Mouse (Mus musculus) right cerebral cortex, postnatal 4 days (tissue): ENCODE measurements at regions not wholly inside any gene's neighbourhood (a gene's known extent, or its start where the extent isn't known, plus 50 kb on each side); places are given as distances from the start of the nearest gene placed in this dataset.

ENCODE experiments used
- DNase-seq: peaks from one replicate; pipeline ENCODE4 v3.0.0-alpha.2; 2022

DNA sequence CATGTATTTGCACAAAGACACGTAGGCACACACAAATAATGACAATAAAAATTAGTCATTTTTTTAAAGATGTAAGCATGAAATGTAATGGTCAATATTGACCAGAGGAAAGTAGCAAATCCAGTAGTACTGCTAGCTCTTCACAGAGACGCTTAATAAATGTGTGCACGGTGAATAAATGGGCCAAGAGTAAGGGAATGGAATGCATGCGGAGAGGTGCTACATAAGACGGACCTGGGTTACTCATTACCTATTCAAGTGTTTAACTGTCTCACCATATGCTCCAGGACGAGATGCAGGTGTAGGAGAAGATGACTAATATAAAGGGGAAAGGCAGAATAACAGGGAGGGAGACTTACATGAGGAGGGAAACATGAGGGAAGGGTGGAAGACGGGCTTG is 182.4 kb upstream of the Atp5g3 start:
- no peak for DNase-seq

GRCm38 (mm10) chr2:74087375-74087774 is 176.2 kb upstream of the Atp5g3 start:
- no peak for DNase-seq

- no peak for DNase-seq
Measured at GRCm38 (mm10) chr2:74084971-74085370, 173.8 kb upstream of the Atp5g3 start.

GRCm38 (mm10) chr2:74076774-74077173 is 165.6 kb upstream of the Atp5g3 start:
- DNase-seq: no peak

GRCm38 (mm10) chr2:74075566-74075965 is 164.4 kb upstream of the Atp5g3 start:
- no peak for DNase-seq

DNA sequence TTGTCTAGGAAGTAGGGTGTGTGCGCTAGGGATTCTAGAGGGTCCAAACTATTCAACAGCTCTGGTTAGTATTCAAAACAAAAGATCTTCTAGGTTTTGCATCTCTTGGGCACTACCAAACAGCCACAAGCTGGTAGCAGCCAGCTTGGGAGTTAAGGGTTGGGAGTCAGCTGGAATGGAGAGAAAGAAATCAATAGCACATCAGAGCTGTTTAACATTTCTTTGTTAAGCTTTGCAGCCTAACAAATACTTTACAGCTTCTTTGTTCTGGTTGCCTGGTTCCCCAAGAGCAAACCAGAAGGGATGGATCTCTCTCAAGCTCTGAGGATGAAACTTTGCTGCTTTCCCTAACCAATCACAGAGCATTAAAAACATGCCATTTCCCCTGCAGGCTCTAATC is 162.3 kb upstream of the Atp5g3 start:
- DNase-seq: no peak

- peak; percentile 59 for DNase-seq
Measured at GRCm38 (mm10) chr2:74066652-74067051, 155.5 kb upstream of the Atp5g3 start.

DNA sequence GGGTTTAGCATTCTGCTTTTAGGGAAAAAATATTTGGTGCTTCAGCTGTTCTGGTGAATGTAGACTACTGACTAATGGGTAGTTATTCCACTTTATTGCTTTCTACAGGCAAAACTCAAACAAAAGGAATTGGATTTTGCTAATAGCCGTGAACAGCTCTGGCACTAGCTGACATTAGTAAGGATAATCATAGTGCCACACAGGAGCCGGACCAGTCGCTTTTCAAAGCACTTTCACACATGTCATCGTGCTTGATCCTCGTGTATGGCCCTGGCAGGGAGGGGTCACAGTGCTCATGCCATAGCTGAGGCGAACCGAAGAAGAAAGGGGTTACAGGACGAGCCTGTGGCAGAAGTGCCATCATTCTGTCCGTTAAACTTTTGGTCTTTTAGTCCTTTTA is 153.2 kb upstream of the Atp5g3 start:
- no peak for DNase-seq

DNA sequence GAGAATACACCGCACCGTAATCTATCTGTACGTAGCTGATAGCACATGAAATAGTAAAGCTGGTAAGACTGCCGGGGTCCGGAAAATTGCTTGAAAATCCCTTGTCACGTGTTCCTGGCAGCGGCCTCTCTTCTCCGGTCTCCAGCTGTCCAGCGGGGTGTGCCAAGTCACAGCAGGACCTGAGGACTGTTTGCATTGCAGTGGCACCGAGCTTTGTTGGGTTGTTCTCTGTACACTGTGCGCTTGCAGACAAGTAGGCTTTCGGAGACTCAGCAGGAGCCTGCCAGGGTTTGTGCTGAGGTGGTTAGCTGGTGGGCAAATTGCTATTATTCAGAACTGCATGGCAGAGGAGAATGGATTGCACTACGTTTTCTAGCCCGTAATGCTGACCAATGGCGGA is 152.7 kb upstream of the Atp5g3 start:
- DNase-seq: peak; percentile 40

DNA sequence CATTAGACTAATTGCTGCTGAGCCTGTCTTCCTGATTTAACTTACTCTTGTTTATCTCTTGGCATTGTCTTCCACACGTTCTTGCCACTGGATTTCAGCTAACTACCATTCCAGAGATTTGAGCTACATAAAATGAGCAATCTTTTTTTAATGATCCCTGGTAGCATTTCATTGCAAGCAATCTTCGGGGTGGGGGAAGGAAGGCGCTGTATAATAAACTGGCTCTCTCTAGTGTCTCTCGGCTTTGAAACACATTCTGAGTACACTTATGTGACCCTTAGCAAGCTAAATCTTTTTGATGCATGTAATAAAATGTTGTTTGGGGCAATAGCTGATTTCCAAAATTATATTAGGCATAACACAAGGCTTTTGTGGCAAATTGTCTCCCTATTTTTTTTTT is 152.2 kb upstream of the Atp5g3 start:
- no peak for DNase-seq

DNA sequence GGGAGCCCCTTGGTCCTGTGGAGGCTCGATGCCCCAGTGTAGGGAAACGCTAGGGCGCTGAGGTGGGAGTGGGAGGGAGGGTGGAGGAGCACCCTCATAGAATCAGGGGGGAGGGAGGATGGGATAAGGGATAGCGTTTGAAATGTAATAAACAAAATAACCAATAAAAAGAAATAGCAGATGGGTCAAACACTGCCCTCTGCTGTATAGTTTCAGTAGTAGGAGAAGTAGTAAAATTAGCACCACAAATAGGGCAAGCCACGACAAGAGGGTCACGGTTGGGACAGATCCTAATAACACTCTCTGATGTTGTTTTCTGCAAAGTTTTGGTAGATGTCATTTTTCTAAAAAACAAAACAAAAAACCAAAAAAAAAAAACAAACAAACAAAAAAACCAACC is 131.3 kb upstream of the Atp5g3 start:
- no peak for DNase-seq

GRCm38 (mm10) chr2:74039580-74039979 is 128.5 kb upstream of the Atp5g3 start:
- DNase-seq: no peak

- DNase-seq: no peak
Measured at GRCm38 (mm10) chr2:74036043-74036442, 124.9 kb upstream of the Atp5g3 start.

DNA sequence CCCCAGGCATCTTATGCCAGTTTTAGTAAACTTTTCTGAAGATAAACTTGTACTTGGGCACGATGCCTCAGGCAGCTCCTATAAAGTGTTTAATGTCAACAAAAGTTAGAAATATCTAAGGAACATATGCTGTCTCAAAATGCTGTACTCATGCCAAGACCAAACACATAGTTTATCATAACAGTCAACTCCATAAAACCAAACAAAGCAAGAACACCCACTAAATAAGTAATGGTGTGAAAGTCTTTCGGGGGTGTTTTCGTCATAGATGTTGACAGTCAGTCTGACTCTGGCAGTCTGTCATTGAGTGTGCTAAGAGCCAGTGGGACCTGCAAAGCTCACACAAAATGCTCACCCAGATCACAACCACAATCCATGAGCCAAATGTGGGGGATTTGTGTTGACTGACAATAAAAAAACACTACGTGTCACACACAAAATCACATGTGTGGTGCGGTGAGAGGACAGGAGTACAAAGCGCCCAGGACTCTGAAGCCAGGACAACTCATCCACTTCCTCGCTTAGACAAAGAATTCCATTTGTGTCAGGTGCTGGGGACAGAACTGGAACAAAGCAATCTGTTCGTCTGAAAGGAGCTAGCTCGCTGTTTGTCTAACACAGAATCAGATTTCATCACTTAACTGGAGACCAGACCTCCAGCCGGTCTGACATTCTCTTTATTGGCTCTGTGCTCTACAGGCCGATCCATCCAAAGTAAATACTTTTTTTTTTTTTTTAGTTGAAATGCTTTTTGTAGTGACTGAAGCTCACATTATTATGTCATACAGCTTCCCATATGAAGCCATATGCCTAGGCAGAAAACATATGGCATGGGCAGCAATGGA is 121.3 kb upstream of the Atp5g3 start:
- no peak for DNase-seq

GRCm38 (mm10) chr2:74029938-74030337 is 118.8 kb upstream of the Atp5g3 start:
- no peak for DNase-seq

DNA sequence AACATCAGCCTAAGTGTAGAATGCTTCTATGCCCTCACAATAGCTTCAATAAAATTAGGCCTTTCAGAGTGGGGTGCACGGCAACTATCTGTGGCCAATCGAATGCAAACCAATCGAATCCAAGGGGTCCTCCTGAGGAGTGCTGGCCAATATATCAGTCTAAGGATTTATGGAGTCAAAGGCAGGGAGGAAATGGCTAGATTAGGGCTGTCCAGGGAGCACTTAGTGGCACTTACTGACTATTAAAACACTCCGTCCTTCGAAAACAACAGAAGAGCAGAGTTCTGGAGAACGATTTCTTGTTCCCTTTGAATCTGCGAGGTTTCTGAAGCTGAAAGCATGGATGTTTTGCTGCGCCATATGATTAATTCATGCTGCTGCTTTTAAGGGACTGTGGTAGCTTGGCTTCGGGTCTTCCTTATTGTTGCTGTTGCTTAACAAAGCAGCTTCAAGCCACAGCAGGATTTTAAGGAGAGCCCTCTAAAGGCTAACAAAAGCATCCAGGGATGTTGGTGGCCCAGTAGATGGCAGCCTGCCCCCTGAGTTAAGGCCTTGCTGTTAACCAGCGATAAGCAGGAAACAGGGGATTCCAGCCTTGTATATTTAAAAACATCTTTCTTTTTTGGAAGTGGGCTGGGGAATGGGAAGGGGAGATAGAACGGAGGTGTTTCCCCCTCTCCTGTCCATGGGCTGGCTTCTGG is 116.4 kb upstream of the Atp5g3 start:
- peak; percentile 71 for DNase-seq

DNA sequence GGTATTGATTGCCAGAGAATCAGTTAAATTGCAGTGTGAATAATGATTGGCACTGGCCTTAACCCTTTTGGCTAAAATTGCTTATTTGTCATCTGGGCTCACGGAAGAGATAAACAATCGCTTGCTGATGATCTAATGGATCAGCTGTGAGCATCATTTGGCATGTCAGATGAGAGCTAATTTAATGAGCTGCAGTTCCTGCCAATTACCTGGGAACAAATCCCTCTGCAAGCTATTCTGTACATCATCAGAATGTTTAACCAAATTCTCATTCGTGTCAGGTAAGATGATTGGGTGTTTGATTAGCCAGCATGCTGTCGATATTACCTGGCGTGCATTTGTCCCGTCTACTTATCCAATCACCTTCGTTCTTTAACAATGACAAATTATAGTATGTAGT is 104.0 kb upstream of the Atp5g3 start:
- no peak for DNase-seq

DNA sequence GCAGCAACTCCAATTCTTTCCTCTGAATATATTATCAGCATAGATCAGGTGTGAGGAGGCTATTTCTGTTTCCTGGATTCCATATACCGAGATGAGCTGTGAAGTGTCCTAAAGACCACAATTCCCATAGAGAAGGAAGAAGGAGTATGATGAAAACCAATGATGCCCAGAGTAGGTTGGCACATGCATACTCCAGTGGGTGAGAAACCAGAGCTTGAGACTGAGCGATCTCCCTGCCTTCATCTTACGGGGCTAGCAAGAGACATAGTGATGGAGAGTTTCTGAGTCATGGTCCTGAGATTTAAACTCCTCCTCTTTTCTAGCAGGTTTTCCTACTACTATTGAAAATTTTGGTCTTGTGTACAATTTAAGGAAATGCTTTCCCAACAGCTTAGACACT is 103.1 kb upstream of the Atp5g3 start:
- no peak for DNase-seq

DNA sequence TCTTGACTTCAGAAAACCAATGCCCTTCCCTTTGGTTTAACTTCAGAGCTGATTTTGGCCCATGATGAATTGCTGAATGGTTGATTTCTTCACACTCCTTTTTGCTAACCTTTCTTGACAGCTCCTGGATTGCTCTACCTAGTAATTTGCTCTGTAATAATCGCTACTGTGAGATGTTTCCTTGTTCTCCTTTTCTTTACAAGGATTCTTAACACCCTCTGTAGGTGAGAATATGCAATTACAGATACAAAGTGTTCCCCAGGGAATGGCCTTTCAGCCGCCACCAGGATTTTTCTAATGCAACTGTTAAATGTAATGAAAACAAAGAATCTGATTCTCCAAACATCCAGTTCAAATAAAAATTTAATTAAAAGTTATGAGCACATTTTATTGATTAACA is 87.4 kb upstream of the Atp5g3 start:
- DNase-seq: no peak

DNA sequence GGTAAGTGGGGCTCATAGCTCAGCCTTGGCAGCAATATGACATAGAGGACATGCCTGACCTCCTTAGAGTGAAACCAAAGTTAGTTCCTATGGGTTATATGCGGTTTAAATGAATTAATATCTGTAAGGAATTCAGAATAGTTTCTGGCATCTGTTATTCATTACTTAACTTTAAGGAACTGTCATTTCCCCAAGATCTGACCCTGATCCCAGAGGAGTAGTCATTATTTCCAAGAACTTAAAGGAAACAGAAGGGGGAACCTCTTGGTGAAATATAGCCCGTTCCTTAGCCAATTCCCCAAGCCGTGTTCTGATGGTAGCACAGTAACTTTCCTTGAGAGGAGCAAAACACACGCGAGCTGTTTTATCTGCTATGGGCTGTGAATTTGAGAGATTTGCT is 85.9 kb upstream of the Atp5g3 start:
- DNase-seq: no peak

DNA sequence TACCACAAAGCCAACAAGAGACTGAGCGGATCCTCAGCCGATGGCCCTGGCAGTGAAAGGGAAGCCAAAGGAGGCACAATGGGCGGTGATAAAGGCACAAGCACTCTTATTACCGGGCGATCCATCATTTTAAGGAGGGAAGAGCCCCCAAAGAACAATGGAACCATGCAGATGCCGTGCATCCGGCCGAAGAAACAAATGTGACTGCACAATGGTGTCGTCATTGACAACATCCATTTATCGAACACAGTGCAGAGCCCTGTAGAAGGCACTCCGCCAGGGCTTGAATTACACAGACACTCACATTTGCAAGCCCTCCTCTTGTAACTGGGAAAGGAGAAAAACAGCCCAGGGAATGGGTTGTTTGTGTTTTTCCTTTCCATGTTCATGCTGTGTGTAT is 80.7 kb upstream of the Atp5g3 start:
- DNase-seq: peak; percentile 4

GRCm38 (mm10) chr2:73987441-73988105 is 76.4 kb upstream of the Atp5g3 start:
- peak; percentile 4 for DNase-seq

GRCm38 (mm10) chr2:73985911-73986250 is 74.8 kb upstream of the Atp5g3 start:
- DNase-seq: no peak
